Mouse (Mus musculus) bone marrow macrophage, adult 2 months (primary cell): ENCODE results near the gene Mki67.

Experiments used
- CTCF ChIP-seq: IDR thresholded peaks from 2 replicates; pipeline ENCODE4 v1.5.1; 2012; ENCODE audit warnings: low read depth, mild to moderate bottlenecking, low read length, moderate library complexity
- POLR2A ChIP-seq: IDR thresholded peaks from 2 replicates; pipeline ENCODE4 v1.6.1; 2012; ENCODE audit warnings: mild to moderate bottlenecking, low read depth, low read length, borderline replicate concordance

GRCm38 (mm10) chr7:135734379-135734778, 18.2 kb upstream of the Mki67 start:
- TF ChIP-seq CTCF (no peak), POLR2A (no peak)
